In genomic region chr5:37263816-37264215, GRCm38 (mm10) we compare ENCODE assay signal across 22 mouse cellular contexts. TPM values are rescaled to one million over a fixed set of nuclear protein-coding genes. Genes with fewer than 3 reads are reported as not detected.
DNase-seq lines count a peak whose midpoint lies in the region; ATAC-seq lines count a peak whose summit lies in the region.
"Had no signal": no experiment of that assay in that cellular context is flagged by ENCODE, and none has a peak within 500 bp of the region (broad histone marks: within the 10 kb centered on the region; RNA-seq: fewer than 3 reads in every experiment).

No protein-coding gene starts in this region.

- no peak overlapping the region for H3K4me3 ChIP-seq in midbrain, embryonic 15.5 days
- no peak overlapping the region for H3K4me3 ChIP-seq in midbrain, embryonic 13.5 days (replicated peaks)
- H3K4me3 ChIP-seq in intestine, embryonic 16.5 days (ENCODE audit: low read length) = no peak overlapping the region
- H3K4me3 ChIP-seq: forebrain, embryonic 12.5 days; heart, embryonic 12.5 days; stomach, embryonic 15.5 days had no signal

- no peak overlapping the region for H3K4me2 ChIP-seq in midbrain, embryonic 15.5 days
- no peak overlapping the region for H3K4me2 ChIP-seq in midbrain, embryonic 13.5 days (replicated peaks)
- no peak overlapping the region for H3K4me2 ChIP-seq in intestine, embryonic 16.5 days (ENCODE audit: low read depth, low read length)
- H3K4me2 ChIP-seq: forebrain, embryonic 12.5 days; heart, embryonic 12.5 days; stomach, embryonic 15.5 days had no signal

- intact Hi-C loops in left cerebral cortex, postnatal 36 days (cut with DNase I) = no loop called here

- H3K27me3 ChIP-seq in midbrain, embryonic 15.5 days (replicated peaks) = no peaks in the 10 kb centered on the region
- H3K27me3 ChIP-seq in midbrain, embryonic 13.5 days = no peaks in the 10 kb centered on the region
- H3K27me3 ChIP-seq in intestine, embryonic 16.5 days (replicated peaks; ENCODE audit: control insufficient read depth, insufficient read depth, low read length) = no peaks in the 10 kb centered on the region
- H3K27me3 ChIP-seq: forebrain, embryonic 12.5 days; heart, embryonic 12.5 days; stomach, embryonic 15.5 days had no signal

- WGBS in midbrain, embryonic 15.5 days = 69% methylated on average over 6 of the region's 6 CpGs
- 74% methylated on average over 6 of the region's 6 CpGs for WGBS in midbrain, embryonic 13.5 days
- WGBS in intestine, embryonic 16.5 days = 55% methylated on average over 6 of the region's 6 CpGs

- H3K9me3 ChIP-seq in midbrain, embryonic 15.5 days = no peaks in the 10 kb centered on the region
- no peaks in the 10 kb centered on the region for H3K9me3 ChIP-seq in midbrain, embryonic 13.5 days
- no peaks in the 10 kb centered on the region for H3K9me3 ChIP-seq in intestine, embryonic 16.5 days (ENCODE audit: control insufficient read depth, low read length)
- H3K9me3 ChIP-seq: forebrain, embryonic 12.5 days; heart, embryonic 12.5 days; stomach, embryonic 15.5 days had no signal

- no peak overlapping the region for H3K9ac ChIP-seq in midbrain, embryonic 15.5 days
- no peak overlapping the region for H3K9ac ChIP-seq in midbrain, embryonic 13.5 days (replicated peaks)
- H3K9ac ChIP-seq in intestine, embryonic 16.5 days (ENCODE audit: low read depth, low read length) = no peak overlapping the region
- H3K9ac ChIP-seq: forebrain, embryonic 12.5 days; heart, embryonic 12.5 days; liver, postnatal 0 days; stomach, embryonic 15.5 days had no signal

- H3K36me3 ChIP-seq in midbrain, embryonic 15.5 days (replicated peaks) = peaks cover 29% of the 10 kb centered on the region
- H3K36me3 ChIP-seq in midbrain, embryonic 13.5 days = peaks cover 36% of the 10 kb centered on the region
- no peaks in the 10 kb centered on the region for H3K36me3 ChIP-seq in intestine, embryonic 16.5 days (ENCODE audit: control insufficient read depth, insufficient read depth, low read length)
- H3K36me3 ChIP-seq: stomach, embryonic 15.5 days had no signal

- 0 out of 2 replicates have a peak overlapping the region, but pooled peaks have one; percentile 15 for H3K27ac ChIP-seq in midbrain, embryonic 15.5 days
- H3K27ac ChIP-seq in midbrain, embryonic 13.5 days = no peak overlapping the region
- H3K27ac ChIP-seq in intestine, embryonic 16.5 days (ENCODE audit: low read length) = no peak overlapping the region
- H3K27ac ChIP-seq: forebrain, embryonic 12.5 days; stomach, embryonic 15.5 days had no signal

- peak; percentile 79 to 92 for DNase-seq in adrenal gland, adult (ENCODE audit: inconsistent age in 2 of 2, low spot score in 1 of 2)
- no peak for DNase-seq in adrenal gland, postnatal 4 days (ENCODE audit: low spot score in 2 of 2)
- peak; percentile 72 for DNase-seq in brain, adult 2 months (ENCODE audit: low read depth, low spot score)
- DNase-seq in thymus, postnatal 36 days = no peak
- DNase-seq in left cerebral cortex, postnatal 36 days (ENCODE audit: low spot score in 2 of 2) = no peak
- DNase-seq: cerebellum, adult 8-10 months; gastrocnemius, postnatal 25 days; kidney, adult 8-10 months; kidney, postnatal 4 days; liver; liver, postnatal 0 days; lung, postnatal 14 days; thymus, adult 2 months had no signal

- H3K4me1 ChIP-seq in midbrain, embryonic 15.5 days = peaks cover 39% of the 10 kb centered on the region
- H3K4me1 ChIP-seq in midbrain, embryonic 13.5 days (replicated peaks) = peaks cover 47% of the 10 kb centered on the region
- H3K4me1 ChIP-seq in intestine, embryonic 16.5 days (ENCODE audit: control insufficient read depth, insufficient read depth, low read length) = no peaks in the 10 kb centered on the region
- H3K4me1 ChIP-seq: heart, embryonic 12.5 days; stomach, embryonic 15.5 days had no signal

- ATAC-seq in midbrain, embryonic 15.5 days (replicated peaks) = peak; percentile 30; the same call in 1 of the 2 replicates
- no peak for ATAC-seq in midbrain, embryonic 13.5 days
- ATAC-seq in intestine, embryonic 16.5 days = no peak
- ATAC-seq: activated CD4-positive, CD25-positive, alpha-beta regulatory T cell, adult 4 months; liver, postnatal 0 days had no signal

RNA-seq across cellular contexts. Expression of gene Crmp1, which starts 22.1 kb away (rescaled TPM):
- 10 to 100 TPM; 34.1 to 41.3 TPM for total RNA-seq in adrenal gland, postnatal 4 days (2021)
- 945 and 977 TPM in 2 replicates for polyA plus RNA-seq in midbrain, embryonic 15.5 days (2015; fragmentation: Nextera tagmentation; extraction: Ambion mirVana)
- 711 and 713 TPM in 2 replicates for polyA plus RNA-seq in midbrain, embryonic 13.5 days (2015; fragmentation: Nextera tagmentation; extraction: Ambion mirVana)
- total RNA-seq in left cerebral cortex, postnatal 36 days (2021) = 100 to 1,000 TPM; 199 to 200 TPM
- polyA plus RNA-seq in intestine, embryonic 16.5 days (2015; fragmentation: Nextera tagmentation; extraction: Ambion mirVana) = 25.2 and 26.0 TPM in 2 replicates
- total RNA-seq: common myeloid progenitor, adult 5-6 weeks; megakaryocyte-erythroid progenitor cell, adult 5-6 weeks had no signal

Comparison
In these comparisons a context has a peak if more than half of its experiments do, and no peak if none do; other contexts are left out.
1. DNase-seq: peak in adrenal gland, adult (2 of 2) and brain, adult 2 months (single experiment); none in adrenal gland, postnatal 4 days (0 of 2), thymus, postnatal 36 days (0 of 2) and left cerebral cortex, postnatal 36 days (0 of 2).
2. RNA of gene Crmp1, which starts 22.1 kb away (polyA plus RNA-seq): 945 to 977 TPM in midbrain, embryonic 15.5 days and 711 to 713 TPM in midbrain, embryonic 13.5 days; 25.2 to 26.0 TPM in intestine, embryonic 16.5 days; every median in the first group is over 10 times any median in the second.